Mouse (Mus musculus): Measurements from ENCODE around the gene Cxcl13.
A peak's percentile ranks its signal among the peaks of the same experiment; 100 is the strongest.
"Not testable (repeated sequence)": the region's sequence is repeated elsewhere in the genome, so short reads cannot be mapped to it uniquely, and the experiment has no call there.

The Cxcl13 gene

GRCm38 (mm10) chr5:95956651-95957050 is at the start of gene Cxcl13:
Gene Cxcl13 (plus strand): TSS chr5:95956951.
- no peak for DNase-seq (ENCODE audit: low read depth, low spot score)

- no peak for DNase-seq (ENCODE audit: low read depth, low spot score)
Measured at GRCm38 (mm10) chr5:95911006-95911405, 45.7 kb upstream of the Cxcl13 start.

- no peak for DNase-seq (ENCODE audit: low read depth, low spot score)
Measured at GRCm38 (mm10) chr5:95918491-95918890, 38.3 kb upstream of the Cxcl13 start.

GRCm38 (mm10) chr5:95924023-95924422 is 32.7 kb upstream of the Cxcl13 start:
- no peak for DNase-seq (ENCODE audit: low read depth, low spot score)

- no peak for DNase-seq (ENCODE audit: low read depth, low spot score)
Measured at GRCm38 (mm10) chr5:95925204-95925930, 31.4 kb upstream of the Cxcl13 start.

GRCm38 (mm10) chr5:95925931-95926263 is 30.9 kb upstream of the Cxcl13 start:
- no peak for DNase-seq (ENCODE audit: low read depth, low spot score)

GRCm38 (mm10) chr5:95935035-95935434 is 21.7 kb upstream of the Cxcl13 start:
- DNase-seq (ENCODE audit: low read depth, low spot score), result no peak

- DNase-seq (ENCODE audit: low read depth, low spot score), result no peak
Measured at GRCm38 (mm10) chr5:95936068-95936467, 20.7 kb upstream of the Cxcl13 start.

- no peak for DNase-seq (ENCODE audit: low read depth, low spot score)
Measured at GRCm38 (mm10) chr5:95937129-95937528, 19.6 kb upstream of the Cxcl13 start.

- no peak for DNase-seq (ENCODE audit: low read depth, low spot score)
Measured at GRCm38 (mm10) chr5:95938044-95938625, 18.6 kb upstream of the Cxcl13 start.

- no peak for DNase-seq (ENCODE audit: low read depth, low spot score)
Measured at GRCm38 (mm10) chr5:95940682-95941221, 16.0 kb upstream of the Cxcl13 start.

GRCm38 (mm10) chr5:95941562-95941961 is 15.2 kb upstream of the Cxcl13 start:
- DNase-seq (ENCODE audit: low read depth, low spot score), result no peak

GRCm38 (mm10) chr5:95945120-95945519 is 11.6 kb upstream of the Cxcl13 start:
- DNase-seq (ENCODE audit: low read depth, low spot score), result no peak

GRCm38 (mm10) chr5:95946344-95946743 is 10.4 kb upstream of the Cxcl13 start:
- DNase-seq (ENCODE audit: low read depth, low spot score), result no peak

GRCm38 (mm10) chr5:95948641-95949040 is 8.1 kb upstream of the Cxcl13 start:
- no peak for DNase-seq (ENCODE audit: low read depth, low spot score)

- peak; percentile 30 for DNase-seq (ENCODE audit: low read depth, low spot score)
Measured at GRCm38 (mm10) chr5:95949946-95950701, 6.6 kb upstream of the Cxcl13 start.

GRCm38 (mm10) chr5:95964940-95965339 is 8.2 kb downstream of the Cxcl13 start:
- no peak for DNase-seq (ENCODE audit: low read depth, low spot score)

GRCm38 (mm10) chr5:95966621-95967020 is 9.9 kb downstream of the Cxcl13 start:
- DNase-seq (ENCODE audit: low read depth, low spot score), result no peak

- peak; percentile 31 for DNase-seq (ENCODE audit: low read depth, low spot score)
Measured at GRCm38 (mm10) chr5:95970845-95971244, 14.1 kb downstream of the Cxcl13 start.

GRCm38 (mm10) chr5:95972208-95972607 is 15.5 kb downstream of the Cxcl13 start:
- DNase-seq (ENCODE audit: low read depth, low spot score), result no peak

GRCm38 (mm10) chr5:95973806-95974205 is 17.1 kb downstream of the Cxcl13 start:
- DNase-seq (ENCODE audit: low read depth, low spot score), result not testable (repeated sequence)

- no peak for DNase-seq (ENCODE audit: low read depth, low spot score)
Measured at GRCm38 (mm10) chr5:95976299-95976698, 19.5 kb downstream of the Cxcl13 start.
